Mouse (Mus musculus) heart, adult 11 months (tissue): ENCODE data around the gene Pick1.

Source experiments
- DNase-seq: peaks from one replicate; pipeline ENCODE4 v3.0.0; 2022

Pick1 gene

GRCm38 (mm10) chr15:79229058-79229821, at the start of gene Pick1, which contains the start of gene Gm49486:
Gene Pick1, plus strand, starts transcription at chr15:79229173.
Gene Gm49486, plus strand, starts transcription at chr15:79229391.
- DNase-seq: peak; percentile 99

GRCm38 (mm10) chr15:79185213-79185612, 43.8 kb upstream of the Pick1 start:
- DNase-seq: no peak

GRCm38 (mm10) chr15:79187819-79188218, 41.2 kb upstream of the Pick1 start:
- DNase-seq: no peak

- DNase-seq: no peak
Measured at GRCm38 (mm10) chr15:79191426-79191825, 37.5 kb upstream of the Pick1 start.

- no peak for DNase-seq
Measured at GRCm38 (mm10) chr15:79192450-79192849, 36.5 kb upstream of the Pick1 start.

GRCm38 (mm10) chr15:79192885-79193845, 35.8 kb upstream of the Pick1 start:
- DNase-seq: peak; percentile 94

- no peak for DNase-seq
Measured at GRCm38 (mm10) chr15:79194048-79194447, 34.9 kb upstream of the Pick1 start.

GRCm38 (mm10) chr15:79194946-79195345, 34.0 kb upstream of the Pick1 start:
- no peak for DNase-seq

GRCm38 (mm10) chr15:79195492-79195891, 33.5 kb upstream of the Pick1 start:
- DNase-seq: peak; percentile 97

GRCm38 (mm10) chr15:79199390-79199976, 29.5 kb upstream of the Pick1 start:
- no peak for DNase-seq

- DNase-seq: no peak
Measured at GRCm38 (mm10) chr15:79201491-79202150, 27.4 kb upstream of the Pick1 start.

GRCm38 (mm10) chr15:79202575-79202974, 26.4 kb upstream of the Pick1 start:
- DNase-seq: no peak

GRCm38 (mm10) chr15:79208211-79208610, 20.8 kb upstream of the Pick1 start:
- no peak for DNase-seq

GRCm38 (mm10) chr15:79208758-79209439, 20.1 kb upstream of the Pick1 start:
- peak; percentile 98 for DNase-seq

- DNase-seq: no peak
Measured at GRCm38 (mm10) chr15:79210357-79210756, 18.6 kb upstream of the Pick1 start.

- no peak for DNase-seq
Measured at GRCm38 (mm10) chr15:79212750-79213446, 16.1 kb upstream of the Pick1 start.

GRCm38 (mm10) chr15:79213591-79213990, 15.4 kb upstream of the Pick1 start:
- no peak for DNase-seq

- no peak for DNase-seq
Measured at GRCm38 (mm10) chr15:79216191-79216590, 12.8 kb upstream of the Pick1 start.

GRCm38 (mm10) chr15:79219572-79219971, 9.4 kb upstream of the Pick1 start:
- DNase-seq: no peak

GRCm38 (mm10) chr15:79223641-79224040, 5.3 kb upstream of the Pick1 start:
- DNase-seq: no peak

- peak; percentile 98 for DNase-seq
Measured at GRCm38 (mm10) chr15:79224685-79225084, 4.3 kb upstream of the Pick1 start.
